Mouse (Mus musculus): Measurements from ENCODE around the gene Pnrc2. TPM values are rescaled to one million over a fixed set of nuclear protein-coding genes. Genes with fewer than 3 reads are reported as not detected.

Gene Pnrc2
- total RNA-seq, 4 experiments from 2014 or later: 30.2 to 36.3 (median 32.7) TPM

DNA sequence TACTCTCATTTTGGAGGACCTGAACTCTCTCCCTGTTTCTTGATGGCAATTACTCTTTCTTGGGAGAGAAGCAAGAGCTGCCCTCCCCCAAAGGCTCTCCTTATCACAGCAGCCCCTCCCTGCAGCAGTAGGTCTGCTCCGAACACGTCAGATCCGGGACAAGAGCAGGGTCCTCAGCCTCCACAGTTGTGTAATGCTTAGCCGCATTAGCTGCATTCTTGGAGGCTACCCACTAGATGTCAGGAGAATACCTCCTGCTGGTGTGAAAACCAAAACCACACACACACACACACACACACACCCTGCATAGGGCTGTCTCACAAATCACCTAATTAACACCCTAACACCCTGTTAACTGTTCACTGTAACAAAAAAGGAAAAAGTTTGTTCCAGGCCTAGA lies 19.2 kb upstream of the Pnrc2 start:
- no peak for DNase-seq (ENCODE audit: low spot score in 2 of 2)

DNA sequence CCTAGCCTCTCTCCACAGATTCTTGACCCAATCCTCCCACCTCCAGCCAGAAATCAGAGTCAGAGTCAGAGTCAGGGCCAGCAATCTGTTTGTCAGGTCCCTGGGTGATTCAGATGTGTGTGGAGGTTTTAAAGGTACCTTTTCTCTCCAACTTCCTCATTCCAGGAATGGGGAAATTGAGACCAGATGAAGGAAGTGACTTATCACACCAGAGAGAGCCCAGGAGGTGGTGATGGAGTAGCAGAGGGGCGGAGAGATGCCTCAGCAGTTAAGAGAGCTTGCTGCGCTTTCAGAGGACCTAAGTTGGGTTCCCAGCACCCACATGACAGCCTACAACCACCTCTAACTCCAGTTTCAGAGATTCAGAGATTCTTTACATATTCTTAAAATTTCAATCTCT lies 17.9 kb upstream of the Pnrc2 start:
- DNase-seq (ENCODE audit: low spot score in 2 of 2): no peak

GRCm38 (mm10) chr4:135889884-135890283 lies 16.2 kb upstream of the Pnrc2 start:
- peak in 1 of 2 experiments; percentile 53 for DNase-seq (ENCODE audit: low spot score in 2 of 2)

- DNase-seq (ENCODE audit: low spot score in 2 of 2): no peak
These were observed 15.7 kb upstream of the Pnrc2 start for GRCm38 (mm10) chr4:135889146-135889883.

DNA sequence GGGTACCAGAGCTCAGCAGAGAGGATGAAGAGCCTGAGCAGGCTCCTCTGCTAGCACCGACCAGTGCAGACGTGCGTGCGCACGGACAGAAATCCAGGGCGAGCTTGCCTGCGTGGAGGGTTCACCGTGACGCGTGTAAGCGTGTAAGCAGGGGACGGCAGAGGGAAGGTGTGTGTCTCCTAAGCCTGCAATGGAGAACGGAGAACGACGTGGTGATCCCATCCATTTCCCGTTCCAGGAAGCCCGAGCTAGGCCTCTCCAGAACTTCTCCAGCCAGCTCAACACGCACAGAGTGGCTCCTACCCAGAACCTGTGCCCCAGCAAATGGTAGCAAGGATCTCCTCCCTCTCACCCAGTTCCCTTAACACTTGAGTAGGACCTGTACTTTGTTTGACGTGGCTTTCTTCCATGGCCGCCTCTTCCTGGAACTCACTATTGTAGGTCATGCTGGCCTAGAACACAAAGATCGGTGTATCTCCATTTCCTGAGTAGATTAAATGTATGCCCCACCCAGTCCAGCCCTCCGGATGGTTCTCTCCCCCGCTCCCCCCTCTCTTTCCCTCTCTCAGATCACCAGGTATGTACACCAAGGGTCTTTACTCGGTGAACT lies 14.9 kb upstream of the Pnrc2 start:
- DNase-seq (ENCODE audit: low spot score in 2 of 2): no peak

DNA sequence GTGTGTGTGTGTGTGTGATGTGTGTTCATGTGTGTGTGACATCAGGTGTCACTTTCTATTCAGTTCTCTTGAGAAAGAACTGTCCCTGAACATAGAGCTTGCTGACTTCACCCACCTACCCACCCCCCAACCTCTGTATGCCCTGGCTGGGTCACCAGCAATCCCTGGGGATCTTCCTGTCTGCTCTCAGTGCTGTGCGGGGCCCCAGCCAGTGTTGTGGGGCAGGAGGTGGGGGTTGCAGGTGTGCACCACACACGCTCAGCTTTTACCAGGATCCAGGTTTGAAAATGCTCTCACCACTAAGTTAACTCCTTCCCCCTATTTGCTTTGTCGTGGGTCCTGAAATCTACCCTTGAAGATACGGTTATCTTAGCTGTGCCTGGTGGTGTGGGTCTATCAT lies 12.5 kb upstream of the Pnrc2 start:
- peak in 1 of 2 experiments; percentile 0 for DNase-seq (ENCODE audit: low spot score in 2 of 2)

- no peak for DNase-seq (ENCODE audit: low spot score in 2 of 2)
These were observed 12.0 kb upstream of the Pnrc2 start for GRCm38 (mm10) chr4:135885676-135886075.

DNA sequence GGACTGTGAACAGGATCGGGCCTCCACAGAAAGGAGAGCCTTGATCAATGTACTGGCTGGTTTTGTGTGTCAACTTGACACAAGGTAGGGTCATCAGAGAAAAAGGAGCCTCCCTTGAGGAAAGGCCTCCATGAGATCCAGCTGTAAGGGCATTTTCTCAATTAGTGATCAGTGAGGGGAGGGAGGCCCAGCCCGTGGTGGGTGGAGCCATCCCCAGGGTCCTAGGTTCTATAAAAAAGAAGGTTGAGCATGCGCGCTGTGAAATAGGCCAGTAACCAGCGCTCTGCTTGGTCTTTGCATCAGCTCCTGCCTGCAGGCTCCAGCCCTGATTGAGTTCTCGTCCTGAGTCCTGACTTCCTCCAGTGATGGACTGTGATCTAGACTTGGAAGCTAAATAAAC lies 10.9 kb upstream of the Pnrc2 start:
- DNase-seq (ENCODE audit: low spot score in 2 of 2): peak in 1 of 2 experiments; percentile 2

DNA sequence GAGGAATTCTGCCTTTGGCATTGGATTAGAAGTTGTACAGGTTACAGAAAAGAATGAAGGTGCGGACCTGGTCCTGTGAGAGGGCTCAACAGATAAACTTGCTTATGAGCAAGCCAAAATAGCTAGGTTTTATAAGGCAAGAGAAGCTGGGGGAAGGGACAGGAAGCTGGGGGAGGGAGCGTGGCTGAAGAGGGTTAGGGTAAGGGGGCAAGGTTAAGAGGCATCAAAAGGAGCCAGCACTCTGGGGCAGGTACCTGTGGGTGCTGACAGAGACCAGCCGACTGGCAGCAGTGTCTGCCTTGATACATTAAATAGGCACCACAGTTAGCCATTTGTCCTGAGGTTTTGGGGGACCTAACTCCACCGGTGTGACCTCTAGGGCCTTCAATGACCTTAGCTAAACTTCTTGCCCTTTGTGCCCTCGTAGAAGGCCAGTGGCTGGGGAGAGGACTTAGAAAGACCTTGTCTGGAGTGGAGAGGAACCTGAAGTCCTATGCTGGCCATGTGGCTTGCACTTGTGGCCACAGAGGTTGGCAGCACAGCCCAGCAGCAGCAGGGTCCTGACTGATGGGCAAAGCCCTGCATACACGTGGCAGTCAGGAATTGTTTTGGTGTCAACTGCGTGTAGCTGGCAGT lies 10.3 kb upstream of the Pnrc2 start:
- DNase-seq (ENCODE audit: low spot score in 2 of 2): no peak

- DNase-seq (ENCODE audit: low spot score in 2 of 2): no peak
These were observed 9.8 kb upstream of the Pnrc2 start for GRCm38 (mm10) chr4:135883401-135883851.

- no peak for DNase-seq (ENCODE audit: low spot score in 2 of 2)
These were observed 8.4 kb upstream of the Pnrc2 start for GRCm38 (mm10) chr4:135882023-135882422.

DNA sequence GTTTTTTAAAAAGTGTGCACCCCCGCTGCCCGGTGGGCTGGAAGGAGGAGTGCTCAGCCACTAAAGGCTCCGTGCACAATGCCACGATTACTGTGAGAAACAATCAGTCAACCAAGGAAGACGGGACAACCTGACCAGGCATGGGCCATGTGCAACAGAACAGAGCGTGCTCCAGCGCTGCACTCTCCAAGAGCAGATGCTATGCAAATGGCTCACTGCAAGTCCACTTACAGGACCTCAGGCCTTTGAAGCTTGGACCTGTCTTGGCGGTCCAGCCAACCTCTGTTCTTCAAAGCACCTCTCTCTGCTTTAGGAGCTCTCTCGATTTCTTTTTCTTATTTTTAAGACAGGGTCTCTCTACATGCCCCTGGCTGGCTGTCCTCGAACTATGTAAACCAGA lies 6.9 kb upstream of the Pnrc2 start:
- DNase-seq (ENCODE audit: low spot score in 2 of 2): no peak

DNA sequence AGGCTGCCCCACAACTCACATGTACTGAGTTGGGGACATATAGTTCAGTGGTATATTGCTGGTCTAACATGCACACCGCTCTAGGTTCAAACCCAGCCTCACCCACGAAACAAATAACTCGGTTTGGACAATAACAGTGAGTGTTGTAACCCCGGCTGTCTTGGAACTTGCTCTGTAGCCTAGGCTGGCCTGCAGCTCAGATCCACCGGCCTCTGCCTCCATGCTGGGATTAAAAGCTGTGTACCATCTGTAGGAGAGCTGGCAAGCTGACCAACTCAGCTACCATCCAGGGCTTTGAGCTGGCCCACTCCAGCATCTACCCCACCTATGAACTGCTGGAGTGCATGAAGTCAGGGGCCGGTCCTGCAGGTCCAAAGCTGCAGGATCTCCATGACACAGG lies 6.4 kb upstream of the Pnrc2 start:
- no peak for DNase-seq (ENCODE audit: low spot score in 2 of 2)

GRCm38 (mm10) chr4:135879021-135879420 lies 5.4 kb upstream of the Pnrc2 start:
- DNase-seq (ENCODE audit: low spot score in 2 of 2): no peak

- DNase-seq (ENCODE audit: low spot score in 2 of 2): no peak
These were observed 4.1 kb upstream of the Pnrc2 start for GRCm38 (mm10) chr4:135877742-135878141.

- DNase-seq (ENCODE audit: low spot score in 2 of 2): peak; percentile 45 to 46
These were observed 3.0 kb upstream of the Pnrc2 start for GRCm38 (mm10) chr4:135876583-135877020.

- DNase-seq (ENCODE audit: low spot score in 2 of 2): peak in 1 of 2 experiments; percentile 28
These were observed 2.4 kb upstream of the Pnrc2 start for GRCm38 (mm10) chr4:135875991-135876582.

DNA sequence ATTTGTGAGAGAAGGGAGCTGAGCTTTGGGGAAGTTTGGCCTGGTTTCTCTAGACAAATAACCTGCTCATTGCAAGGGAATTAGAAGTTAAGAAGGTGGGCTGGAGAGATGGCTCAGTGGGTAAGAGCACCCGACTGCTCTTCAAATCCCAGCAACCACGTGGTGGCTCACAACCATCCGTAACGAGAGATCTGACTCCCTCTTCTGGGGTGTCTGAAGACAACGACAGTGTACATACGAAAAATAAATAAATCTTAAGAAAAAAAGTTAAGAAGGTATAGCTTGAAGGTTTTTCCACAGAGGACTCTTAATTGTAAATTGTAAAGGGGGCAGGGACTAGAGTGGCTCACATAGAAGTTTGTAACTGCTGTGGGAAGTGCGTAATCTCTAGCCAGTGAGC lies 1.9 kb upstream of the Pnrc2 start:
- peak in 1 of 2 experiments; percentile 1 for DNase-seq (ENCODE audit: low spot score in 2 of 2)

DNA sequence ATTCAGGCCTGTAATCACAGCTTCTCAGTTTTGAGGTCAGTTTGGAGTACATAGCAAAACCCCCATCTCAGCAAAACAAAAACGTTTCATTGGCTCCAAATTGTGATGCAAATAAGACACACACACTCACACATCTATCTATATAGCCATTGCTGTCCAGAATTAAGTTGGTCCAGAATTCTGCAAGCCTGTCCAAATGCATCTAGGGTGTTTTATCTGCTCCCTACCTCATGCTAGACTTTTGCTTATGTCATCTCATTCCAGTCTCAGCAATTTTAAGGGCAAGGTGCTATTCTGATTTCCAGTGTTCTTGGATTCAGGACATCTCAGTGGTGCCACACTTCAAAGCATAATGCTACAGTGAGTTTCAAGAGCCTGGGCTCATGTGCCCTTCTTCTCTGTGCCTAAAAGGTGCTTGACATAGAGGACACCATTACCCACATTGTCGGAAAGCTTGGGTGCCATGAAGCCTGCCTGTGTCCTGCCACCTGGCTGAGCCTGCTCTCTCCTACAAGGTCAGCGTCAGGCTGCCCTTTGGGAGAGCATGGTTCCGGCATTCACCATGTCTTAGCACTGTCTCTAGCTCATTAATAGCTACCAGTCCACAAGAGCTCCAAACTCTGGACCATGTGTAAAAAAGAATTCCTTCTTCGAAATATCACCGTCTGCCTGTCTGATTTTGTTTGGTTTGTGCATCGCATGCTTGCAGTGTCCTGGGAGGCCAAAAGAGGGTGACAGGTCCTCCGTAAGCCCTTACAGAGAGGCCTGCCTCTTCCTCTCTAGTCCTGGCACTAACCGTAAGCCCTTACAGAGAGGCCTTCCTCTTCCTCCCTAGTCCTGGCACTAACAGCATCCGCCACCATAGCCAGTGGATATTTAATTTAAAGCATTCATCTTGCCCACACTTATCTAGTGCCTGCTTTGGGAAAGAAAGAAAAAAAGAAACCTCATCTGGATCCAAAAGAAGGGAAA lies 1.2 kb upstream of the Pnrc2 start:
- DNase-seq (ENCODE audit: low spot score in 2 of 2): peak in 1 of 2 experiments; percentile 2

DNA sequence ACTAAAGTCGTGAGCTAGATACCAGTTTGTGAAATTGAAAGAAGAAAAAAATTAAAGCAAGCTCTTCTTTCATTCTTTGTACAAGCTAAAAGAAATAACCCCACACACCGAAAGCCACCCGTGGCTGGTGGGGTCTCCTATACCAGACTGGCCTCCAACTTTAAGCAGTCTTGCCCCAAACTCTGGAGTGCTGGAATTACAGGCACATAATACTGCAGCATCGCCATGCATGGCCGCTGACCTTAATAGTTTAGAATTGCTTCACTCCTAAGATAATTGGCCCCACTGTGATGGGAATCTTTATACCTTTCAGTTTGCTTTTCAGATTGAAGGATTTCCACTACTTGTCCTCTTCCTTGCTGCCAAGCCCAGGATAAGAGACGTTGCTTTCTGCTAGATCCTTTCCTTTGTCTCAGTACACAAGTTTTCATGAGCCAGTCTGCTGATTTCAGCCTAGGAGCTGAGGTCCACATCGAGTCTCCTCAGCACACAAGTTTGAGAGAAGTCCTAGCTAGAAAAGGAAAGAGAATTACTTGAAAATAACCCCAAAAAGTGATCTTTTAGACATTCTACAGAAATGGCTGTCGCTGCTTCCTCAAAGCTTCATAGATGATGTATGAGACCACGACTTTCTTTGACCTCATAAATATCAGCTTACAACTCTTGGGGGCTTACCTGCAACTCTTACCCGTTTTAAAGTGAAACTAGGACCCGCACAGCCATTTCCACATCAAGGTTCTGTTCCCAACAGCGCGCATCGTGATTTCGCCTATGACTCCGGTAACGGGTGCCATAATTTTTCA lies 860 bp downstream of the Pnrc2 start:
- no peak for DNase-seq (ENCODE audit: low spot score in 2 of 2)
